Mouse (Mus musculus): ENCODE measurements at regions not wholly inside any gene's neighbourhood (a gene's known extent, or its start where the extent isn't known, plus 50 kb on each side); places are given as distances from the start of the nearest gene placed in this dataset.

- no peak for DNase-seq (ENCODE audit: low read depth, low spot score)
- no peaks in the 10 kb centered on the region for H3K36me3 ChIP-seq (ENCODE audit: control insufficient read depth, insufficient read depth, low read length, poor library complexity, severe bottlenecking)
- no peak overlapping the region for H3K4me3 ChIP-seq (ENCODE audit: insufficient read depth in 1 of 2, low read depth in 1 of 2, low read length in 2 of 2, poor library complexity in 1 of 2, severe bottlenecking in 1 of 2)
- in situ Hi-C loops (cut with MboI; ENCODE audit: low sequenced_read_pairs in 2 of 2, unreplicated experiment in 2 of 2), result no loop called here
- TF ChIP-seq MAFK (IDR thresholded peaks at IDR 0.05; ENCODE audit: insufficient read depth, low read depth, low read length) (no peak), ZC3H11A (IDR thresholded peaks at IDR 0.05; ENCODE audit: borderline replicate concordance, low read depth, low read length) (no peak), HCFC1 (IDR thresholded peaks at IDR 0.05; ENCODE audit: borderline replicate concordance, insufficient read depth, low read length) (no peak), ZNF384 (IDR thresholded peaks at IDR 0.05; ENCODE audit: low read depth, low read length) (no peak), CHD2 (IDR thresholded peaks at IDR 0.05; ENCODE audit: low read depth, low read length) (no peak)
- H3K4me1 ChIP-seq (ENCODE audit: control insufficient read depth in 2 of 2, insufficient read depth in 2 of 2, low read length in 2 of 2, poor library complexity in 1 of 2), result no peaks in the 10 kb centered on the region
- no peaks in the 10 kb centered on the region for H3K9me3 ChIP-seq (ENCODE audit: control insufficient read depth, insufficient read depth, low read depth, low read length)
- no peak overlapping the region for H3K9ac ChIP-seq (ENCODE audit: insufficient read depth, low read depth, low read length, poor library complexity, severe bottlenecking)
- H3K27ac ChIP-seq (ENCODE audit: insufficient read depth, low read depth, low read length, poor library complexity, severe bottlenecking), result no peak overlapping the region
These were observed 1832.0 kb upstream of the Pcdh7 start for GRCm38 (mm10) chr5:55885658-55886312.

- no peak for TF ChIP-seq HCFC1 (IDR thresholded peaks at IDR 0.05; ENCODE audit: borderline replicate concordance, insufficient read depth, low read length)
- no peak for TF ChIP-seq CHD2 (IDR thresholded peaks at IDR 0.05; ENCODE audit: low read depth, low read length)
- no peak for TF ChIP-seq ZNF384 (IDR thresholded peaks at IDR 0.05; ENCODE audit: low read depth, low read length)
- no peak for TF ChIP-seq MAFK (IDR thresholded peaks at IDR 0.05; ENCODE audit: insufficient read depth, low read depth, low read length)
- TF ChIP-seq ZC3H11A (IDR thresholded peaks at IDR 0.05; ENCODE audit: borderline replicate concordance, low read depth, low read length), result no peak
- H3K4me1 ChIP-seq (ENCODE audit: control insufficient read depth in 2 of 2, insufficient read depth in 2 of 2, low read length in 2 of 2, poor library complexity in 1 of 2), result no peaks in the 10 kb centered on the region
- no peaks in the 10 kb centered on the region for H3K36me3 ChIP-seq (ENCODE audit: control insufficient read depth, insufficient read depth, low read length, poor library complexity, severe bottlenecking)
- in situ Hi-C loops (cut with MboI; ENCODE audit: low sequenced_read_pairs in 2 of 2, unreplicated experiment in 2 of 2), result no loop called here
- H3K4me3 ChIP-seq (ENCODE audit: insufficient read depth in 1 of 2, low read depth in 1 of 2, low read length in 2 of 2, poor library complexity in 1 of 2, severe bottlenecking in 1 of 2), result no peak overlapping the region
- no peaks in the 10 kb centered on the region for H3K9me3 ChIP-seq (ENCODE audit: control insufficient read depth, insufficient read depth, low read depth, low read length)
- H3K9ac ChIP-seq (ENCODE audit: insufficient read depth, low read depth, low read length, poor library complexity, severe bottlenecking), result no peak overlapping the region
- H3K27ac ChIP-seq (ENCODE audit: insufficient read depth, low read depth, low read length, poor library complexity, severe bottlenecking), result no peak overlapping the region
- DNase-seq (ENCODE audit: low read depth, low spot score), result no peak
These were observed 1825.9 kb upstream of the Pcdh7 start for GRCm38 (mm10) chr5:55891729-55892308.

DNA sequence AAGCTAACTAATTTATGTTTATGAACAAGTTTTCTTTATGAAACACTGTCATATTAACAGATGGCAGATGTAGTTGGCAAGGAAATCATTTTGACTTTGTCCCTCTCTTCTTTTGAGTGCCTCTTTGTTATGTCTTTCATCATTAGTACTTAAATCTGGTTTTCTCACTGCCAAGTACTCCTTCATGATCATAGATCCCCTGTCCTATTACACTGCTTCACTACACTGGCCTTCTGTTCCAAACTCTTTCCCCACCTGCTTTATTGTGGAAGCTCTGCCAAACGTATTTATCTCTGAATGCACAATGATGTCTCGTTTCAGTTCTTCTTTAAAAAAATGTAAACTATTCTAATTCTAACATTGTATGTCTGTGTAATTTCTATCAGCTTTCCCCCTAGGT lies 1776.3 kb upstream of the Pcdh7 start:
- Histone ChIP-seq H3K4me1 (ENCODE audit: control insufficient read depth in 2 of 2, insufficient read depth in 2 of 2, low read length in 2 of 2, poor library complexity in 1 of 2) (no peaks in the 10 kb centered on the region), H3K36me3 (ENCODE audit: control insufficient read depth, insufficient read depth, low read length, poor library complexity, severe bottlenecking) (no peaks in the 10 kb centered on the region), H3K27ac (ENCODE audit: insufficient read depth, low read depth, low read length, poor library complexity, severe bottlenecking) (no peak overlapping the region), H3K9ac (ENCODE audit: insufficient read depth, low read depth, low read length, poor library complexity, severe bottlenecking) (no peak overlapping the region), H3K4me3 (ENCODE audit: insufficient read depth in 1 of 2, low read depth in 1 of 2, low read length in 2 of 2, poor library complexity in 1 of 2, severe bottlenecking in 1 of 2) (no peak overlapping the region), H3K9me3 (ENCODE audit: control insufficient read depth, insufficient read depth, low read depth, low read length) (no peaks in the 10 kb centered on the region)
- TF ChIP-seq ZC3H11A (IDR thresholded peaks at IDR 0.05; ENCODE audit: borderline replicate concordance, low read depth, low read length), result no peak
- DNase-seq (ENCODE audit: low read depth, low spot score), result no peak
- in situ Hi-C loops (cut with MboI; ENCODE audit: low sequenced_read_pairs in 2 of 2, unreplicated experiment in 2 of 2), result no loop called here

DNA sequence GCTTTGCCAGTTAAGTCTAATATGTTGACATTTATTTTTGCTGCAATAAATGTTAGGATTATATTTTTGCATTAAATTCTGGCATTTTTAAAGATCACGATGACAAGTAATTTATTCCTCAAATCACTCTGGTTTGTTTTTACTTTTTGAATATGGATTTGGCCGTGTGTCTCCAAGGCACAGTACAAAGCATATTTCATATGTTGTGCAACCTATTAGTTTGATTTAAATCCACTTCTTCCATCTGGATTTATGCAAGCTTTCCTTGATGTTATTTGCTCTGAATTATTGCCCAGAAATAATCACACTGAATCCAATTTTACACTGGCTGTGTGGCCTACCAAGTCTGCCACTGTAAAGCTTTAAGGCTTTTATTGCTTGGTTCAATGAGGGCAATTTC lies 1741.3 kb upstream of the Pcdh7 start:
- no peak overlapping the region for H3K27ac ChIP-seq (ENCODE audit: insufficient read depth, low read depth, low read length, poor library complexity, severe bottlenecking)
- in situ Hi-C loops (cut with MboI; ENCODE audit: low sequenced_read_pairs in 2 of 2, unreplicated experiment in 2 of 2), result no loop called here
- TF ChIP-seq HCFC1 (IDR thresholded peaks at IDR 0.05; ENCODE audit: borderline replicate concordance, insufficient read depth, low read length) (no peak), ZC3H11A (IDR thresholded peaks at IDR 0.05; ENCODE audit: borderline replicate concordance, low read depth, low read length) (no peak), MAFK (IDR thresholded peaks at IDR 0.05; ENCODE audit: insufficient read depth, low read depth, low read length) (no peak), CHD2 (IDR thresholded peaks at IDR 0.05; ENCODE audit: low read depth, low read length) (no peak), ZNF384 (IDR thresholded peaks at IDR 0.05; ENCODE audit: low read depth, low read length) (no peak)

More for the DNA sequence above, 1741.3 kb upstream of the Pcdh7 start:
- H3K4me1 ChIP-seq (ENCODE audit: control insufficient read depth in 2 of 2, insufficient read depth in 2 of 2, low read length in 2 of 2, poor library complexity in 1 of 2), result no peaks in the 10 kb centered on the region
- H3K9me3 ChIP-seq (ENCODE audit: control insufficient read depth, insufficient read depth, low read depth, low read length), result no peaks in the 10 kb centered on the region
- no peaks in the 10 kb centered on the region for H3K36me3 ChIP-seq (ENCODE audit: control insufficient read depth, insufficient read depth, low read length, poor library complexity, severe bottlenecking)
- H3K4me3 ChIP-seq (ENCODE audit: insufficient read depth in 1 of 2, low read depth in 1 of 2, low read length in 2 of 2, poor library complexity in 1 of 2, severe bottlenecking in 1 of 2), result no peak overlapping the region
- DNase-seq (ENCODE audit: low read depth, low spot score), result no peak
- no peak overlapping the region for H3K9ac ChIP-seq (ENCODE audit: insufficient read depth, low read depth, low read length, poor library complexity, severe bottlenecking)

Data from ES-E14 (cell line).